Mouse (Mus musculus): Measurements from ENCODE around the gene Pbx3. TPM values are rescaled to one million over a fixed set of nuclear protein-coding genes. Genes with fewer than 3 reads are reported as not detected.

Gene Pbx3
- total RNA-seq, 2 experiments from 2014 or later, result 24.7 to 35.9 TPM

GRCm38 (mm10) chr2:34298664-34299063 is 74.3 kb downstream of the Pbx3 start:
- intact Hi-C loops (cut with DNase I), result no loop called here
- no peak for DNase-seq

GRCm38 (mm10) chr2:34298202-34298601 is 74.7 kb downstream of the Pbx3 start:
- intact Hi-C loops (cut with DNase I), result no loop called here

GRCm38 (mm10) chr2:34289726-34290125 is 83.2 kb downstream of the Pbx3 start:
- intact Hi-C loops (cut with DNase I), result no loop called here

More at GRCm38 (mm10) chr2:34298202-34298601, 74.7 kb downstream of the Pbx3 start:
- DNase-seq, result no peak

GRCm38 (mm10) chr2:34284239-34284638 is 88.7 kb downstream of the Pbx3 start:
- no peak for DNase-seq
- intact Hi-C loops (cut with DNase I), result no loop called here

More at GRCm38 (mm10) chr2:34289726-34290125, 83.2 kb downstream of the Pbx3 start:
- DNase-seq, result no peak

GRCm38 (mm10) chr2:34280996-34281395 is 91.9 kb downstream of the Pbx3 start:
- DNase-seq, result no peak

GRCm38 (mm10) chr2:34279726-34280125 is 93.2 kb downstream of the Pbx3 start:
- intact Hi-C loops (cut with DNase I), result no loop called here
- peak; percentile 55 for DNase-seq

More at GRCm38 (mm10) chr2:34280996-34281395, 91.9 kb downstream of the Pbx3 start:
- intact Hi-C loops (cut with DNase I), result no loop called here

- intact Hi-C loops (cut with DNase I), result no loop called here
- peak; percentile 16 for DNase-seq
Measured at GRCm38 (mm10) chr2:34275630-34276193, 97.2 kb downstream of the Pbx3 start.

- intact Hi-C loops (cut with DNase I), result no loop called here
- no peak for DNase-seq
Measured at GRCm38 (mm10) chr2:34262046-34262445, 110.9 kb downstream of the Pbx3 start.

- intact Hi-C loops (cut with DNase I), result no loop called here
- peak; percentile 41 for DNase-seq
Measured at GRCm38 (mm10) chr2:34260653-34261076, 112.3 kb downstream of the Pbx3 start.

GRCm38 (mm10) chr2:34258256-34258655 is 114.7 kb downstream of the Pbx3 start:
- intact Hi-C loops (cut with DNase I), result loop anchor here (10.0 kb wide), 1 partner anchor 107 kb away; no protein-coding TSS in a partner anchor
- no peak for DNase-seq

- intact Hi-C loops (cut with DNase I), result loop anchor here (10.0 kb wide), 1 partner anchor 107 kb away; no protein-coding TSS in a partner anchor
- no peak for DNase-seq
Measured at GRCm38 (mm10) chr2:34257611-34258010, 115.3 kb downstream of the Pbx3 start.

- no peak for DNase-seq
- intact Hi-C loops (cut with DNase I), result loop anchor here (10.0 kb wide), 1 partner anchor 109 kb away; no protein-coding TSS in a partner anchor
Measured at GRCm38 (mm10) chr2:34256000-34256553, 116.9 kb downstream of the Pbx3 start.

- no peak for DNase-seq
- intact Hi-C loops (cut with DNase I), result loop anchor here (10.0 kb wide), 1 partner anchor 111 kb away; no protein-coding TSS in a partner anchor
Measured at GRCm38 (mm10) chr2:34253627-34254026, 119.3 kb downstream of the Pbx3 start.

GRCm38 (mm10) chr2:34253111-34253510 is 119.8 kb downstream of the Pbx3 start:
- DNase-seq, result no peak
- intact Hi-C loops (cut with DNase I), result loop anchor here (10.0 kb wide), 1 partner anchor 112 kb away; no protein-coding TSS in a partner anchor

- intact Hi-C loops (cut with DNase I), result loop anchor here (10.0 kb wide), 1 partner anchor 113 kb away; no protein-coding TSS in a partner anchor
- DNase-seq, result no peak
Measured at GRCm38 (mm10) chr2:34252286-34252685, 120.7 kb downstream of the Pbx3 start.

GRCm38 (mm10) chr2:34249961-34250658 is 122.8 kb downstream of the Pbx3 start:
- intact Hi-C loops (cut with DNase I), result loop anchor here (10.0 kb wide), 2 partner anchors 115 to 395 kb away; no protein-coding TSS in a partner anchor
- DNase-seq, result peak; percentile 31

GRCm38 (mm10) chr2:34249141-34249960 is 123.6 kb downstream of the Pbx3 start:
- intact Hi-C loops (cut with DNase I), result loop anchor here (10.0 kb wide), 1 partner anchor 395 kb away; no protein-coding TSS in a partner anchor
- peak; percentile 72 for DNase-seq

- no peak for DNase-seq
- intact Hi-C loops (cut with DNase I), result loop anchor here (10.0 kb wide), 1 partner anchor 404 kb away; no protein-coding TSS in a partner anchor
Measured at GRCm38 (mm10) chr2:34240885-34241284, 132.1 kb downstream of the Pbx3 start.

GRCm38 (mm10) chr2:34239315-34239858 is 133.6 kb downstream of the Pbx3 start:
- no peak for DNase-seq
- intact Hi-C loops (cut with DNase I), result loop anchor here (10.0 kb wide), 1 partner anchor 265 kb away; no protein-coding TSS in a partner anchor
